Mouse (Mus musculus) kidney, adult 11 months (tissue): ENCODE results near the gene Pafah1b3.
"Not testable (repeated sequence)": the region's sequence is repeated elsewhere in the genome, so short reads cannot be mapped to it uniquely, and the experiment has no call there.

Source experiments
- DNase-seq: peaks from one replicate; pipeline ENCODE4 v3.0.0; 2022

Gene Pafah1b3

DNA sequence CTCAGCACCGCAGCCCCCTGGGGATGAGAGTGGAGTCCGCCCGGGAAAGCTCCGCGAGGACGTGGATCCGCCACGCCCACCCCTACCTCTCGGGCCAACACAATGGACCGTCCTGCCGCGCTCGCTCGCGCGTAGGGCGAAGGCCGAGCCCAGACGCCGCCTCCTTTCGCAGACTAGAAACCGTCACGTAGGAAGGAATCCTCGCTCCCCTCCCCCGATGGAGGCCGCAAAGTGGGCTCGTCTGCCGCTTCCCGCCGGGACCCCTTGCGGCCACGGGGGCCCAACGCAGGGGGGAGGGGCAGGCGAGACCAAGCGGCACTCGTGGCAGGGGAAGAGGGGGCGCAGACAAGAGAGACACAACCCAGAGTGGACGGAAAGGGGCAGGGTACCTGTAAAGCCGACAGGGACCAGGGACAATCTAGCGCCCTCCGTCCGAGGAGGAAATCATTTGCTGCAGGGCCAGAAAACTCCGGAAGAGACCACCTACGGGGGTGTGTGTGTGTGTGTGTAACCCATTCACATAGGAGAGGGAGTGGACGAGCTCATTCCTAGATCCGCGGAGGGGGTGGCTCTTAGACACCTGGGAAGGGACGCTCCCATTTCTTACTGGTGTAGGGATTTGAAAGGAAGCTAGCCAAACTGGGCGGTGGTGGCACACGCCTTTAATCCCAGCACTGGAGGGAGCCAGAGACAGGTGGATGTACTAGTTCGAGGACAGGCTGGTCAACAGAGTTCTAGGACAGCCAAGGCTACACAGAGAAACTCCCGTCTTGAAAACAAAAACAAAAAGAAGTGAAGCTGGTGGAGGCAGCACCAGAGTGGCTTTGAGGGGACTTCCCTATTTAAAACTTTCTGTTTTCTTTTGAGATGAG lies at the start of gene Pafah1b3:
TSS of gene Pafah1b3 (minus strand) at position 533 of the 872 bp plus-strand sequence.
- peak; percentile 91 for DNase-seq

- no peak for DNase-seq
Measured at GRCm38 (mm10) chr7:25341000-25341784, 43.4 kb upstream of the Pafah1b3 start.

GRCm38 (mm10) chr7:25339329-25339728 lies 41.5 kb upstream of the Pafah1b3 start:
- no peak for DNase-seq

GRCm38 (mm10) chr7:25334472-25334871 lies 36.7 kb upstream of the Pafah1b3 start:
- no peak for DNase-seq

DNA sequence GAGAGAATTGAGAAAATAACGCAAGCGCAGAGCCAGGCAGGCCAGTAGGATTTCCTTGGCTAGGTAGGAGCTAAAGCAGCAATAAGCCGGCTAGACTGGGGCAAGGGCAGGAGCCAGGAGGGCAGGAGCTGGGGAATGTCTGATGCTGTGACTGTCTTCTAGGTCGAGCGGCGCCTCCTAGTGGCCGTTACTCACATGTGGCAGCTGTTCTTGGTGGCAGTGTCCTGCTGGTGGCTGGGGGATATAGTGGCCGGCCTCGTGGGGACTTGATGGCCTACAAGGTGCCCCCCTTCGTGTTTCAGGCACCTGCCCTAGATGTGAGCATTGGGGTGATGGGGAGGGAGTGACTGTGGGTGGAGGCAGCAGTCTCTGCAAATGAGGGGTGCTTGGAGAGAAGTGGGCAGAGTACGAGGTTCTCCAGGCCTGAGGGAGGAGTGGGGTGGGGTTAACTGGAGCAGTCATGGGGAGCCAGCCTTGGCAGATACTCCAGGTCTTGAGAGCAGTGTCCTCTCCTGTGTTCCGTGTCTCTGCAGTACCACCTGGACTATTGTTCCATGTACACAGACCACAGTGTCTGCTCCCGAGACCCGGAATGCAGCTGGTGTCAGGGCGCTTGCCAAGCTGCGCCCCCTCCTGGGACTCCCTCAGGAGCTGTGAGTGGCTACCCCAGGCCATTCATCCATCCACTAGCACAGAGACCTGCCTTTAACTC lies 36.0 kb upstream of the Pafah1b3 start:
- DNase-seq, result peak; percentile 67

DNA sequence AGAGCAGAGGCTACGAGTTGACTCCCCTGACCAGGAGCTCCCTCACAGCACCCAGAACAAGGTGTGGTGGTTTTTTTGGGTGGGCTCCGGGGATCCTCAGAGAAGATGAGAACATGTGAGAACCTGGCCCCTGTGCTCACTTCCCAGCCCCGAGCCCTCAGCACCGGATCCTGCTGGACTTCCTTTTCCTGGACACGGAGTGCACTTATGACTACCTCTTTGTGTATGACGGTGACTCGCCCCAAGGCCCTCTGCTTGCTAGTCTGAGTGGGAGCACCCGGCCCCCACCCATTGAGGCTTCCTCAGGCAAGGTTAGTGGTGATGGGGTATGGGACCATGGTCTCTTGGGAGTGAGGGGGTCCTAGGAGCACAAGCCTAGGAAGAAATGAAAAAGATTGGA lies 28.4 kb upstream of the Pafah1b3 start:
- DNase-seq, result no peak

- DNase-seq, result not testable (repeated sequence)
Measured at GRCm38 (mm10) chr7:25325431-25325830, 27.6 kb upstream of the Pafah1b3 start.

DNA sequence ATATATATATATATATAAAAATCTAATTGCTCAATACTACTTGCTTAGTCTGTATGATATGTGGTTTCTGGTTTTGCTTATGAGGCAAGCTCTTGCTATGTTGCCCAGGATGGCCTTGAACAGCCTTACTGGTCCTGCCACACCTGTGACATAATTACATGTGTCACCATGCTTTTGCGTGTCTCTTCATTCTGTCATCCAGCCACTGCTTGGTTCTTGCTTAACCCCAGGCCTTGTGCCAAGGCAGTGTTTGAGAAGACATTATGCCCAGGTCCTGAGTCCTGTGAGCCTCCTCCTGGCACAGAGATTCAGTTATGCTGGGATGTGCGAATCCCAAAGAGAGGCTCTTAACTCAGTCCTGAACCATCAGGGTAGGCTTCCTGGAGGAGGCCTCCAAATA lies 25.4 kb upstream of the Pafah1b3 start:
- DNase-seq, result no peak

DNA sequence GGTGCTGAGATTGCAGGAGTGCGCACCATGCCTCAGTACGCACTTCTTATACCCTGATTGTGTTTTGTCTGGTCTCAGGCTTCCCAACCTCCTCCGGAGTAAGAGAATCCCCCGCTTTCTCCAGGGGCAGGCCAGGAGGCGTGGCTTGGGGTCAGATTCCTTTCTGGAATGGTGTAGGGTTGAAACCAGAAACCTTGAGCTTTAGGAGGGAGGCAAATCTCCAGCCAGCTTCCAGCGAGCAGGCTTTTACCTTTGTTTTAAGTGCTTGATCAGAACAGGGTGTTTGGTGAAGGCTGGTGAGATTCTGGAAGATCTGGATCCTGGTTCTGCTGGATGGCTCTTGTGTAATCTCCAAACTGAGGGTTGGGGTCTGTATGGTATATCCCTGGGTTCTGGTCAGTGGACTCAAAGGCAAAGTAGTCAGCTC lies 24.3 kb upstream of the Pafah1b3 start:
- no peak for DNase-seq

- no peak for DNase-seq
Measured at GRCm38 (mm10) chr7:25317446-25317999, 19.7 kb upstream of the Pafah1b3 start.

- peak; percentile 98 for DNase-seq
Measured at GRCm38 (mm10) chr7:25316532-25317445, 19.0 kb upstream of the Pafah1b3 start, which contains the start of gene Megf8. TSS of gene Megf8 (plus strand) at chr7:25317164.

DNA sequence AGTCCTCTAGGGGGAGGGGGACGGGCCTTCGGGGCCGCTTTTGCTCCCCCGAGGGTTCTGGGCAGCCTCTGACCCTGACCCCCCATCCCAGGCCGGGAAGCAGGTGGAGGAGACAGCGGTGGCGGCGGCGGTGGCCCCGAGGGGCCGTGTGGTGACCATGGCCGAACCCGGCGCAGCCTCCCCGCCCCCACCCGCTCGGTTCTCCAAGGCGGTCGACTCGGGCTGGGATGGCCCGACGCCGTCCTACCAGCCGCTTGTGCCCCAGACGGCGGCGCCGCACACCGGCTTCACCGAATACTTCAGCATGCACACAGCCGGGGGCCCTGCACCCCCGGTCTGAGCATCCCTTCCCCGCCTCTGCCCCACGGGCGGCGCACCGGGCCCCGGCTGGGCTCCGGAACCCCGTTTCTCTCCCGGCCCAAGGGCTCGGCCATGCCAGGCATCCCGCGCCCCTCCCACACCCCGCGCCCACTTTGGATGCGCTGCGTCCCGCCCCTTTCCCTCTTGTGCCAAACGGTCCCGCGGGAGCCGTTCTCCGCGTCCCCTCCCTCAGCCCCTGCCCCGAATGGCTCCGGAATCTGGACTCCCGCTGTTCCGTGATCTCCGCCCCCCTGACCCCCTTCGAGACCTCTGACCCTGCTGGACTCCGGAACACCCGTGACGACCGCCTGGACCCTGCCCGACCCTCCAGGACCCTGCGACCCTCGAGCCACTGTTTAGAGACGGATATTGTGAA lies 17.7 kb upstream of the Pafah1b3 start:
- no peak for DNase-seq

DNA sequence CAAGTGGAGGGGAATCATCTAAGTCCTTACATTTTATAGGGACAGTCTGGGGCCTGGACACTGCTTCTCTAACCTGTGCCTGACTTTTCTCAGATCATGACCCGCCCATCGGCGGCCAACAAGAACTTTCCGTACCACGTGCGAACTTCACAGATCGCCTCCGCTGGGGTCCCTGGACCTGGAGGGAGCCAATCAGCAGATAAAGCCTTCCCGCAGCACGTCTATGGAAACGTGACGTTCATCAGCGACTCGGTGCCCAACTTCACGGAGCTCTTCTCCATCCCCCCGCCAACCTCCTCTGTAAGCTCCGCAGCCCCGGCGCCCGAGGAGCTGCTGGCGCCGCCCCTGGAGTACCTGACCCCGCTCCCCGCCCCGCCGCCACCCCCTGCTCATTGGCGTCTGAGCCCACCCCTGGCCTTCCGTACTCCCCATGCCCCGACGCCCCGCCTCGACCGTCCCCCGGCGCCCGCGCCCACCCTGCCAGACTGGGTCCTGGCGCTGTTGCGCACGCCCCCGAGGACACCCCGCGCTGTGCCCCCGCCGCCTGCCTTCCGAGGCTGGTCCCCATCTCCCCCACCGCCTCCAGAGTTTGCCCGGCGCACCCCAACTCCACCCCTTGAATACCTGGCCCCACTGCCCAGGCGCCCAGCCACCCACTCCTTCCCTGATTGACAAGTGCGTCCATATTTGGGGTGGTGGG lies 17.0 kb upstream of the Pafah1b3 start:
- no peak for DNase-seq

- DNase-seq, result no peak
Measured at GRCm38 (mm10) chr7:25313325-25313724, 15.5 kb upstream of the Pafah1b3 start.

- DNase-seq, result no peak
Measured at GRCm38 (mm10) chr7:25311193-25311592, 13.4 kb upstream of the Pafah1b3 start.

DNA sequence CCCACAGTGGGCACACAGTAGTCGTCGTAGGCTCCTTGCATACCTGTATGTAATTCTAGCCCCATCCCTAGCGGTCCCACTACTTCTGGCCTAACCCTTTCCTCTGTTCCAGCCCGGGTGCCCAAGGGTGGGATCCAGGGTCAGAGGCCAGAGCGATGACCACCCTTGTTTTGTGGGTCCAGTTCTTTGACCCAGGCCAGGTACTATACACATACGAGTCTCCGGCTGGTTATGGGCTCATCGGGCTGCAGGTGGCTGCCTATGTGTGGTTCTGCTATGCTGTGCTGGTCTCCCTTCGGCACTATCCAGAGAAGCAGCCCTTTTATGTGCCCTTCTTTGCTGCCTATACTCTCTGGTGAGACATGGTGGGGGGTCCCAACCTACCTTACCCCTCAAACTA lies 11.6 kb upstream of the Pafah1b3 start:
- no peak for DNase-seq

GRCm38 (mm10) chr7:25308702-25309318 lies 11.0 kb upstream of the Pafah1b3 start:
- DNase-seq, result no peak

GRCm38 (mm10) chr7:25306614-25306996 lies 8.8 kb upstream of the Pafah1b3 start:
- no peak for DNase-seq

- DNase-seq, result no peak
Measured at GRCm38 (mm10) chr7:25305956-25306613, 8.3 kb upstream of the Pafah1b3 start, which contains the start of gene Tmem145. TSS of gene Tmem145 (plus strand) at chr7:25306106.
